Mouse (Mus musculus) kidney, adult 2 months (tissue): Measurements from ENCODE around the gene Macrod2. TPM values are rescaled to one million over a fixed set of nuclear protein-coding genes. Genes with fewer than 3 reads are reported as not detected.

Experiments used
- DNase-seq: peaks from one replicate; pipeline ENCODE4 v3.0.0; 2021
- H3K27ac ChIP-seq: fragments of 200-500 bp; 2 replicates; pipeline ENCODE4 v1.5.1; 2012; ENCODE audit warnings: low read depth, low read length, control low read depth, inconsistent platforms; ENCODE audit not compliant: insufficient read depth
- H3K27me3 ChIP-seq: fragments of 200-500 bp; replicated peaks from 2 replicates; pipeline ENCODE4 v1.6.1; 2012; ENCODE audit warnings: mild to moderate bottlenecking, moderate library complexity, low read length, inconsistent platforms; ENCODE audit not compliant: control insufficient read depth, insufficient read depth
- H3K36me3 ChIP-seq: fragments of 200-500 bp; 2 replicates; pipeline ENCODE4 v1.6.1; 2012; ENCODE audit warnings: mild to moderate bottlenecking, moderate library complexity, low read length, inconsistent platforms; ENCODE audit not compliant: control insufficient read depth, insufficient read depth
- H3K4me1 ChIP-seq: fragments of 200-500 bp; 2 replicates; pipeline ENCODE4 v1.6.1; 2011; ENCODE audit warnings: low read length; ENCODE audit not compliant: control insufficient read depth, insufficient read depth
- H3K4me3 ChIP-seq: fragments of 200-500 bp; 2 replicates; pipeline ENCODE4 v1.5.1; 2011; ENCODE audit warnings: mild to moderate bottlenecking, low read depth, low read length, control low read depth; ENCODE audit not compliant: insufficient read depth
- CTCF ChIP-seq: fragments of 200-500 bp; conservative IDR thresholded peaks from 2 replicates; pipeline ENCODE4 v1.5.1; 2011; ENCODE audit warnings: low read depth, mild to moderate bottlenecking, control low read depth, low read length, moderate library complexity, mixed read lengths; ENCODE audit not compliant: insufficient read depth, insufficient read length
- POLR2A ChIP-seq: fragments of 200-500 bp; IDR thresholded peaks from one replicate; pipeline ENCODE4 v1.6.1; 2011; ENCODE audit warnings: low read depth, low read length, control low read depth
- WGBS: fragments of 180-500 bp; shearing (Covaris S2); methylation state at CpG from one replicate; pipeline ENCODE4 v1.1.7; 2018; 5-methylcytosine and 5-hydroxymethylcytosine counted together
- polyA plus RNA-seq: library from polyadenylated mRNA; depleted of rRNA; stranded (reverse); fragments of >200 nt; gene quantifications from 2 replicates; pipeline ENCODE4 v1.2.3, GENCODE M21; 2012

The Macrod2 gene
- polyA plus RNA-seq, 1 experiment, result 9.8 TPM

DNA sequence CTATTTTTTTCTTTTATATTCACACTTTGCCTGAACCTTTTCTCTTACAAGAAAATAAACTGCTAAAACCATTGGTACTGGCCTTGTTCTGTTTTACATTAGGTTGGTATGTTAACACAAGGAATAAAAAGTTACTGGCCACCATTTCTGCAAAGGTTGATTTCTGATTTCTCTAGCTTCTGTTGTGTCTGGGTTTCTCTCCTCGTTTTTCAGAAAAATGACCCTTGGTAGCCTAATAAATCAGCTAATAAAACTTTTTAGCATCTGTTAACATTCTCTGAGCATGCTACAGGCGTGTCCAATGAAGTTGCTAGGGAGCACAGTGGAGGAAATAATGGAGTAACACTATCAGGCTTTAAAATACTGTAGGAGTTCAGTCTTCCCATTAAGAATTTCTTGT is 1161.6 kb downstream of the Macrod2 start:
- TF ChIP-seq POLR2A, result no peak
- TF ChIP-seq CTCF, result no peak
- 52% methylated on average over 2 of the region's 2 CpGs for WGBS
- no peaks in the 10 kb centered on the region for H3K36me3 ChIP-seq
- no peak overlapping the region for H3K27ac ChIP-seq
- DNase-seq, result no peak
- H3K4me3 ChIP-seq, result no peak overlapping the region
- H3K27me3 ChIP-seq, result no peaks in the 10 kb centered on the region
- no peaks in the 10 kb centered on the region for H3K4me1 ChIP-seq

DNA sequence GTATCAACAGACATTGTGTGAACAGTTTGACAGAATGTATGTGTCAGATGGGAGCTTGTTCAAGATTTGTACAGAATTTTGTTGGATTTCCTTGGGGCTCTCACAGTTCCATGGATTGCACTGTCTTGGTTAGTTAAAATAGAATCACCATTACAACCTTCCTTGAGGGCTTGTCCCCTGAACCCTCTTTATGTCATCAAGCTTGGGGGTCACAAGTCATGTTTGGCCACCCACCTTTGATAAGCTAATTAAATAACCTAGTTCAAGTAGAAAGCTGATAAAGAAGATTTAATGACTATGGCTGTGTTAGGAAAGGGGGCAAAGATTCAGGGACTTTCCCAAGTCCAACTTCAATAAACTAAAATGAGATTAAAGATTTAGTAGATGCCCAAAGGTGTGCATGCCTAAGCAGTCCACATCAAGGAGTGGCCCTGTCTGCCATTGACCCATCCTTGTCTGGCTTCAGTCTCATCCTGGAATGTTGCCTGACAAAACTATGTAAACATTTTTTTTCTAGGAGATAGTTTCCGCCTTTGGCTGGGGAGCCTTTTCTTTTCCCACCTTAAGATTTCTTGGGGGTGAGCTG is 1163.2 kb downstream of the Macrod2 start:
- Histone ChIP-seq H3K27ac (no peak overlapping the region), H3K4me1 (no peaks in the 10 kb centered on the region), H3K36me3 (no peaks in the 10 kb centered on the region), H3K4me3 (no peak overlapping the region), H3K27me3 (no peaks in the 10 kb centered on the region)
- WGBS, result 83% methylated on average over 1 of the region's 1 CpGs
- no peak for DNase-seq
- TF ChIP-seq CTCF (no peak), POLR2A (no peak)

DNA sequence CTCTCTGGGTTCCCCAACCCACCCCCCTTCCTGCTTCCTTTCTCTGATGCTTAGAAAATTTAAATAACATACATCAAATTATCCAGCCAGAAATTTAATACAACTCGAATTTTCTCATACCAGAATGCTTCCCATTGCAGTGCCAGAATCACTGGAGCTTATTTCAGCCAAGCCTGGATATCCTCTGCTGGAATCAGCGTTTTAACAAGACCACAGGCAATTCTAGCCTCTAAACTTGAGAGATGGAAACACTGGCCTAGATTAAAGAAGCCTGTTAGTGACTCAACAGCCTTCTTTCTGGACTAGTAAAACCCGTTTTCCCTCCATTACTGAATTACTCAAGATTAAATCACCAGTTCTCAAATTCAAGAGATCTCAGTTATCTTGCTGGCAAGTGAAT is 1170.9 kb downstream of the Macrod2 start:
- TF ChIP-seq CTCF, result no peak
- no peak for TF ChIP-seq POLR2A

DNA sequence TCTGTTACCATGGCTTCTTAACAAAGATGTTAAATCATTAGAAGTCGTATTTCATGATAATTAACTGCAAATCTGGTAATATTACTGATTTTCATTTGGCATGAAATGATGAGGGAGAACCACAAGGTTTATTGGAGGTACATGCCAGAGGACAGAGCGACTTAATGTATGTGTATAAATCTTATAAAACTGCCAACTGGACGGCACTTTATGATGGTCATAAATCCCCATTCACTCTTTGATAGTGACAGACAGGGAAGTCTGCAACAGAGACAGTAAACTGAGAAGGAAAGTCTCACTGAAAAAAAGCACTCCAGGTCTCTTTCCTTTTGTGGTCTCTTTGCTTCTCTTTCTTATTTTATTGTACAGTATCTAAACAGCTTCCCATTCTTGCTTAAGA is 1176.3 kb downstream of the Macrod2 start:
- no peaks in the 10 kb centered on the region for H3K36me3 ChIP-seq
- no peak overlapping the region for H3K27ac ChIP-seq
- WGBS, result 16% methylated on average over 3 of the region's 3 CpGs
- no peak overlapping the region for H3K4me3 ChIP-seq
- TF ChIP-seq POLR2A, result no peak
- no peak for TF ChIP-seq CTCF
- no peaks in the 10 kb centered on the region for H3K27me3 ChIP-seq
- DNase-seq, result no peak
- no peaks in the 10 kb centered on the region for H3K4me1 ChIP-seq

More for the DNA sequence above, 1170.9 kb downstream of the Macrod2 start:
- H3K36me3 ChIP-seq, result no peaks in the 10 kb centered on the region
- WGBS, result 49% methylated on average over 3 of the region's 3 CpGs
- no peaks in the 10 kb centered on the region for H3K4me1 ChIP-seq
- DNase-seq, result no peak
- H3K27me3 ChIP-seq, result no peaks in the 10 kb centered on the region
- no peak overlapping the region for H3K27ac ChIP-seq
- no peak overlapping the region for H3K4me3 ChIP-seq

DNA sequence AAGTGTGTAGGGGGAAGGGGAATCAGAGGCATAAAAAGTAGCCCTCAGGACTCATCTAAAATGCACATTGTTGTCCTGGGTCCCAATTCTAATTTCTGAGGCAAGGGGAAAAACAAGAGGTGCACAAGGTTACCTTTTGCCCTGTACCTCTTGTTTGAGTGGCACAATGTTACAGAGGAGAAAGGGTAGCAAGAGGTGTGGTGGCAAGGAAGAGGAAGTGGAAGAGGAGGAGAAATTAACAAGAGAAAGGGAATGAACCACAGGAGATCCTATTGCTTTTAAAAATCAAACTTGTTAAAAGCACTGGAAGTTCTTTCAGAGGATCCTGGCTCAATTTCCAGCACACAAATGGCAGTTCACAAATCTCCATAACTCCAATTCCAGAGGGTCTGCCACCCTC is 1183.1 kb downstream of the Macrod2 start:
- TF ChIP-seq CTCF (no peak), POLR2A (no peak)
- Histone ChIP-seq H3K27me3 (no peaks in the 10 kb centered on the region), H3K4me1 (no peaks in the 10 kb centered on the region), H3K27ac (no peak overlapping the region), H3K36me3 (no peaks in the 10 kb centered on the region), H3K4me3 (no peak overlapping the region)
- no peak for DNase-seq

DNA sequence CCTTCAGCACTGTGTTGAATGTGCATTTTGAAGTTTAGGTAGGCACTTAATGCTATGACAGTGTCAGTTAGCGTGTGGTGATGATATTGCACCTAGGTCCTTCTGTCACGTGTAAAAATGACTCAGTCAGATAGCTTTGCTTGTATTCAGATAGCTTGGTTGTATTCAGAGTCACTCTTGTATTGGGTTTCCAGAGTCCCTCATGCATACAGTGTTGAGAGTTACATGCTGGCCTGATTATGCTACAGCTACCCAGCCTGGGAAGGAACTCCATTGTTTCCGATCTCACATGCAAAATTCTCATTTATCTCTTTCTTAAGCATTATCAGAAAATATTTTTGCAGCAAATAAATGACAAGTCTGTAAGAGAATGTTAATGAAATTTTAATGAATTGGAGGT is 1187.3 kb downstream of the Macrod2 start:
- Histone ChIP-seq H3K27ac (no peak overlapping the region), H3K27me3 (no peaks in the 10 kb centered on the region), H3K36me3 (no peaks in the 10 kb centered on the region), H3K4me1 (no peaks in the 10 kb centered on the region), H3K4me3 (no peak overlapping the region)
- DNase-seq, result no peak
- TF ChIP-seq CTCF (no peak), POLR2A (no peak)
- WGBS, result 56% methylated on average over 3 of the region's 3 CpGs

DNA sequence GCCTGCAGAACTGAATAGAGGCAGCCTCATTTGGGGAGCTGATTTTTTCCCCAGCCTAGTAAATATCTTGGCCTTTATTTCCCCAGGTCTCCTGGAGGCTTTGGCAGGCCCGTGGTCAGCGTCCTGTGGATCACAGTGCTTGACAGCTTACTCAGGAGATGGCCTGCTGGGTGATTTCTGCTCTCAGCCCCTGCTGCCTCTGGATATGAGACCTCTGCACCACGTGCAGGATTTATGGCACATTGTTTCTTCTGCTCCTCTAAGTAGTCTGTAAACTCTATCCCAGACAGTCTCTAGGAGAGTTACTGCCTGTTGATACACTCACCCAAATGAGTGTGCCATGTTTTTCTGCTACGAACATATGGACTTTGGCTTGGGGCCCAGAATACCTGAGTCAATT is 1187.8 kb downstream of the Macrod2 start:
- TF ChIP-seq CTCF (no peak), POLR2A (no peak)
- H3K4me1 ChIP-seq, result no peaks in the 10 kb centered on the region
- no peaks in the 10 kb centered on the region for H3K36me3 ChIP-seq
- no peaks in the 10 kb centered on the region for H3K27me3 ChIP-seq
- DNase-seq, result no peak
- H3K27ac ChIP-seq, result no peak overlapping the region
- WGBS, result 30% methylated on average over 4 of the region's 4 CpGs
- H3K4me3 ChIP-seq, result no peak overlapping the region

DNA sequence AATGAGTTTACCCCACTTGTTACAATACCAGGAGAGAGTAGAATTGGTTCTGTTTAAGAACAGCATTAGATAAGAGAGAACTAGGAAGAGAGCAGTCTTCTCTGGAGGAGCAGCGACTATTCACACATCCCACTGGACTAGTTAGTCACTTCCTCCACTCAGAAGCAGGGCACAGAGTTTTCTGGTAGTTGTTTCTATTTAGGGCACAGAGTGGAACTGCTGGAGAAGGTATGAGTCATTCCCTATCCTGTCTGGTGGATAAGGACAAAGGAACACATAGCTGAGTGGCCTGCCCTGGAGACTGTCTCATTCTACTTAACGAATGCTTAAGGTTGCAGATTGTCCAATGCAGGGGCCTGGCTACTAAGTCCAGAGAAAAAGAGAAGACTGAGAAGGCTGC is 1192.2 kb downstream of the Macrod2 start:
- no peak for TF ChIP-seq POLR2A
- TF ChIP-seq CTCF, result no peak
- Histone ChIP-seq H3K36me3 (no peaks in the 10 kb centered on the region), H3K4me1 (no peaks in the 10 kb centered on the region), H3K27me3 (no peaks in the 10 kb centered on the region), H3K4me3 (no peak overlapping the region), H3K27ac (no peak overlapping the region)
- 64% methylated on average over 2 of the region's 2 CpGs for WGBS
- DNase-seq, result no peak
